Mouse (Mus musculus) C2C12 (cell line): ENCODE data around the gene Rtraf. TPM values are rescaled to one million over a fixed set of nuclear protein-coding genes. Genes with fewer than 3 reads are reported as not detected.

Experiments used
- H3K27me3 ChIP-seq: one replicate; pipeline ENCODE4 v1.6.1; 2011; ENCODE audit not compliant: control insufficient read depth, insufficient read depth, insufficient read length
- H3K36me3 ChIP-seq: one replicate; pipeline ENCODE4 v1.6.1; 2011; ENCODE audit not compliant: control insufficient read depth, insufficient read depth
- H3K4me3 ChIP-seq: one replicate; pipeline ENCODE4 v1.5.1; 2011; ENCODE audit warnings: mild to moderate bottlenecking, control low read depth; ENCODE audit not compliant: poor library complexity, insufficient read depth, severe bottlenecking
- H3K79me2 ChIP-seq: one replicate; pipeline ENCODE4 v1.6.1; 2011; ENCODE audit not compliant: control insufficient read depth, insufficient read depth
- H3K79me3 ChIP-seq: one replicate; pipeline ENCODE4 v1.6.1; 2011; ENCODE audit warnings: low read depth, control low read depth
- H3ac ChIP-seq: one replicate; pipeline ENCODE3; 2011; ENCODE audit warnings: low read depth; ENCODE audit not compliant: control insufficient read depth, insufficient read length
- CEBPB ChIP-seq: IDR thresholded peaks from one replicate; pipeline ENCODE4 v1.6.1; 2011; ENCODE audit warnings: low read depth, mild to moderate bottlenecking, control low read depth, moderate library complexity
- CTCF ChIP-seq: IDR thresholded peaks from one replicate; pipeline ENCODE4 v1.5.1; 2011; ENCODE audit not compliant: control insufficient read depth, insufficient read depth, insufficient read length
- FOSL1 ChIP-seq: IDR thresholded peaks from one replicate; pipeline ENCODE4 v1.8.0; 2011; ENCODE audit warnings: mild to moderate bottlenecking, low read length; ENCODE audit not compliant: poor library complexity, insufficient read depth, severe bottlenecking
- MAX ChIP-seq: IDR thresholded peaks from one replicate; pipeline ENCODE4 v1.6.1; 2011; ENCODE audit warnings: mild to moderate bottlenecking, control low read depth
- MYOD1 ChIP-seq: IDR thresholded peaks from one replicate; pipeline ENCODE4 v1.6.1; 2011; ENCODE audit warnings: low read depth; ENCODE audit not compliant: control insufficient read depth, insufficient read length
- MYOG ChIP-seq: IDR thresholded peaks from one replicate; pipeline ENCODE4 v1.6.1; 2011; ENCODE audit not compliant: control insufficient read depth, insufficient read length; ENCODE audit errors: extremely low read depth
- USF1 ChIP-seq: IDR thresholded peaks from one replicate; pipeline ENCODE4 v1.6.1; 2011; ENCODE audit warnings: low read depth, mild to moderate bottlenecking, control low read depth, moderate library complexity
- polyA plus RNA-seq: library from polyadenylated mRNA; unstranded; fragments of >200 nt; fragmentation: generic; extraction: Trizol; gene quantifications from one replicate; pipeline ENCODE4 v1.2.1, GENCODE M21; 2012; ENCODE audit warnings: missing spikeins

The Rtraf gene
- polyA plus RNA-seq, 1 experiment = 115 TPM

DNA sequence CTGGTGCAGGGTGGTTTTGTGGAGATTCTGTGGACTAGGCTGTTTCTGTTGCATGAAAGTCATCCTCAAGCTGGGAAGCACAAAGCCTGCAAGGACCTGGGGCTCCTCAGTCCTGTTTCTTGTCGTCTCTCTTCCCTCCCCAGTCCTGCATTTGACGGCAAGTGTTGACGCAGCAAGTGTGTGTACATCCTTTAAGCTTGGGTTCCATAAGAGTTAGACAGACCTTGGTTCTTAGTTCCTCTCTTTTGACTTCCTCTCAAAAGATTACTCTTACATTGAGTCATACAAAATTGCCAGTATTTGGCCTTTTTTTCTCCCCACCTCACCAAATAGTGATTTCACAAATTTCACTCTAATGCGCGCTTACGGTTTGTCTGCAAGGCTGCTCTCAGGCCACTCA, 46.3 kb downstream of the Rtraf start:
- TF ChIP-seq CTCF (no peak), FOSL1 (no peak), MAX (no peak), MYOG (no peak), CEBPB (no peak), USF1 (no peak), MYOD1 (no peak)
- Histone ChIP-seq H3K36me3 (peaks cover 4% of the 10 kb centered on the region), H3K79me3 (no peaks in the 10 kb centered on the region), H3ac (no peak overlapping the region), H3K4me3 (no peak overlapping the region), H3K27me3 (no peaks in the 10 kb centered on the region), H3K79me2 (no peaks in the 10 kb centered on the region)

DNA sequence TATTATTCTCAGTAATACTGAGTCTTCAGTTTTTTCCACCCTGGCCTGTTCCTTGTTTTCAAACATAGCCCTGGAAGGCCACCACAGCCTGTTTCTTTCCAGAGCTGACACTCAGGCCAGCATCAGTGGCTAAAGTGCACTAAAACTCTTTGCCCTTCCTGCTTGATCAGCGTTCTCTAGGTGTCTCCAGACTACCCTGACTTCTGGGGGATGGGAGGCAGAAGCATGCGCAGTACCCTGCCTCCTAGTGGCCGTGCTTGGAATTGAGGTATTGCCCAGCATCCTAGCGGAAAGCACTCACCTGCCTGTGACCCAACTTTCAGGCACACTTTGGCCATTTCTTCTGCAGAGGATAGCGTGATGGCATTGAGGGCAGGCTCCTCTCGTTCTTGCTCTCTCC, 46.7 kb downstream of the Rtraf start:
- Histone ChIP-seq H3K36me3 (peaks cover 4% of the 10 kb centered on the region), H3K79me2 (no peaks in the 10 kb centered on the region), H3K79me3 (no peaks in the 10 kb centered on the region), H3ac (no peak overlapping the region), H3K4me3 (no peak overlapping the region), H3K27me3 (no peaks in the 10 kb centered on the region)
- no peak for TF ChIP-seq FOSL1
- peak; percentile 15 for TF ChIP-seq CTCF

DNA sequence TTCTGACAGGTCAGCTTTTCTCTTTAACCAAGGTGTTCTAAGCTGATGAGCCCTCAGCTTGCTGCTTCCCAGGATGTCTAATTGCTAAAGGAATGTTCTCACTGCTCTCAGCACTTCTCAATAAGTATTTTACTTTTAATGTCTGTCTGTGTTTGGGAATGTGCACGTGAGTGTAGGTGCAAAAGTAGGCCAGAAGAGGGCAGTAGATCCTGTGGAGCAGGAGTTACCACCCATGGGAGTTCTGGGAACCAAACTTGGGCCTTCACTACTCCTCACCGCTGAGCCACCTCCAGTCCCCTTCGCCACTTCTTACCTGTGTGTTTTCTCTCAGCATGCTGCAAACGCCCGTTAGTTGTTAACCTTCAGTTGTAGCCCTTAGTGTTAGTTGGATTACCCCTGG, 47.4 kb downstream of the Rtraf start:
- Histone ChIP-seq H3K27me3 (no peaks in the 10 kb centered on the region), H3K4me3 (no peak overlapping the region), H3ac (no peak overlapping the region), H3K79me2 (no peaks in the 10 kb centered on the region), H3K79me3 (no peaks in the 10 kb centered on the region), H3K36me3 (peaks cover 4% of the 10 kb centered on the region)
- no peak for TF ChIP-seq FOSL1
- TF ChIP-seq MAX = no peak
- no peak for TF ChIP-seq MYOG
- no peak for TF ChIP-seq CTCF
- no peak for TF ChIP-seq MYOD1
- no peak for TF ChIP-seq USF1
- TF ChIP-seq CEBPB = no peak

GRCm38 (mm10) chr14:19775491-19775890, 48.1 kb downstream of the Rtraf start:
- Histone ChIP-seq H3K79me3 (no peaks in the 10 kb centered on the region), H3K27me3 (no peaks in the 10 kb centered on the region), H3K36me3 (peaks cover 4% of the 10 kb centered on the region), H3K79me2 (no peaks in the 10 kb centered on the region), H3K4me3 (no peak overlapping the region), H3ac (no peak overlapping the region)
- TF ChIP-seq CTCF (no peak), USF1 (no peak), FOSL1 (no peak), MAX (no peak), MYOG (no peak), MYOD1 (no peak), CEBPB (no peak)

GRCm38 (mm10) chr14:19774036-19774628, 49.5 kb downstream of the Rtraf start:
- Histone ChIP-seq H3K36me3 (no peaks in the 10 kb centered on the region), H3K27me3 (no peaks in the 10 kb centered on the region), H3K79me3 (no peaks in the 10 kb centered on the region), H3K4me3 (no peak overlapping the region), H3ac (no peak overlapping the region), H3K79me2 (no peaks in the 10 kb centered on the region)
- TF ChIP-seq USF1 (no peak), MYOD1 (no peak), FOSL1 (no peak), CTCF (no peak), CEBPB (no peak), MAX (no peak), MYOG (no peak)

DNA sequence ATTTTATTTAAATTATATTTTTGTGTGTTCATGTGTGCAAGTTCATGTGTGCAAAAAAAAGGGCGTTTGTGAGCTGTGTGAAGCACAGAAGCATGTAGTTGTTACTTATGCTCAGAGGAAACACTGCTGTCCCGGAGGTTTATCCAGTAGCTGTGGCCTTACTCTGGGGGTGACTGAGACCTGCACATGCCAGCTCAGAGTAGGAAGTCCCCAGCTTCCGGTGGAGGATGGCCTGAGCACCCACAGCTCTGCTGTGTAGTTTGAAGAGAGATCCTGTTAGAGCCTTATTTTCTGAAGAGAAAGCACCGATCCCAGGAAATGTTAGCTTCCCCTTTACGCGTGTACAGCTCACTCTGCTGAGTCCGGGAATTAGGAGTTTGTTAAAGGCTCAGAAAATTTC, 52.5 kb downstream of the Rtraf start:
- H3ac ChIP-seq = no peak overlapping the region
- H3K79me2 ChIP-seq = no peaks in the 10 kb centered on the region
- no peaks in the 10 kb centered on the region for H3K36me3 ChIP-seq
- no peak overlapping the region for H3K4me3 ChIP-seq
- no peaks in the 10 kb centered on the region for H3K27me3 ChIP-seq
- no peaks in the 10 kb centered on the region for H3K79me3 ChIP-seq
- no peak for TF ChIP-seq MAX
- no peak for TF ChIP-seq MYOD1
- TF ChIP-seq CEBPB = no peak
- no peak for TF ChIP-seq USF1
- no peak for TF ChIP-seq FOSL1
- no peak for TF ChIP-seq CTCF
- no peak for TF ChIP-seq MYOG
